Mouse (Mus musculus) small intestine, adult 2 months (tissue): Measurements from ENCODE around the gene Sobp. TPM values are rescaled to one million over a fixed set of nuclear protein-coding genes. Genes with fewer than 3 reads are reported as not detected.

Experiments used
- H3K27ac ChIP-seq: fragments of 200-500 bp; 2 replicates; pipeline ENCODE4 v1.5.1; 2012; ENCODE audit warnings: low read depth, low read length, control low read depth, inconsistent platforms; ENCODE audit not compliant: insufficient read depth
- H3K27me3 ChIP-seq: fragments of 200-500 bp; 2 replicates; pipeline ENCODE4 v1.6.1; 2012; ENCODE audit warnings: mild to moderate bottlenecking, moderate library complexity, low read length, inconsistent platforms; ENCODE audit not compliant: control insufficient read depth, insufficient read depth
- H3K36me3 ChIP-seq: fragments of 200-500 bp; 2 replicates; pipeline ENCODE4 v1.6.1; 2012; ENCODE audit warnings: mild to moderate bottlenecking, low read length, control low read depth, inconsistent platforms; ENCODE audit not compliant: control insufficient read depth, insufficient read depth
- H3K4me1 ChIP-seq: fragments of 200-500 bp; 2 replicates; pipeline ENCODE4 v1.6.1; 2012; ENCODE audit warnings: low read length, inconsistent platforms, mixed read lengths; ENCODE audit not compliant: control insufficient read depth, insufficient read depth, insufficient read length
- H3K4me3 ChIP-seq: fragments of 200-500 bp; 2 replicates; pipeline ENCODE4 v1.5.1; 2012; ENCODE audit warnings: low read depth, mild to moderate bottlenecking, control low read depth, inconsistent platforms, low read length, moderate library complexity
- CTCF ChIP-seq: fragments of 200-500 bp; IDR thresholded peaks from 2 replicates; pipeline ENCODE4 v1.5.1; 2012; ENCODE audit warnings: low read depth, mild to moderate bottlenecking, control low read depth, inconsistent platforms, low read length, moderate library complexity, mixed read lengths; ENCODE audit not compliant: insufficient replicate concordance, insufficient read length; ENCODE audit errors: extremely low read depth
- POLR2A ChIP-seq: fragments of 200-500 bp; IDR thresholded peaks from 2 replicates; pipeline ENCODE4 v1.6.1; 2012; ENCODE audit warnings: low read depth, mild to moderate bottlenecking, control low read depth, inconsistent platforms, low read length, moderate library complexity
- WGBS: fragments of 180-500 bp; shearing (Covaris S2); methylation state at CpG from one replicate; pipeline ENCODE4 v1.1.7; 2018; 5-methylcytosine and 5-hydroxymethylcytosine counted together
- polyA plus RNA-seq: library from polyadenylated mRNA; depleted of rRNA; stranded (reverse); fragments of >200 nt; gene quantifications from 2 replicates; pipeline ENCODE4 v1.2.3, GENCODE M21; 2012

Sobp gene
- polyA plus RNA-seq, 1 experiment = 0.79 TPM

GRCm38 (mm10) chr10:43043351-43044209 is 130.8 kb downstream of the Sobp start:
- Histone ChIP-seq H3K27me3 (no peaks in the 10 kb centered on the region), H3K4me3 (no peak overlapping the region), H3K36me3 (no peaks in the 10 kb centered on the region), H3K4me1 (no peaks in the 10 kb centered on the region), H3K27ac (no peak overlapping the region)
- WGBS = 51% methylated on average over 7 of the region's 7 CpGs
- TF ChIP-seq POLR2A (no peak), CTCF (no peak)

- no peak overlapping the region for H3K4me3 ChIP-seq
- H3K36me3 ChIP-seq = no peaks in the 10 kb centered on the region
- no peaks in the 10 kb centered on the region for H3K4me1 ChIP-seq
- H3K27ac ChIP-seq = no peak overlapping the region
- 64% methylated on average over 10 of the region's 10 CpGs for WGBS
- TF ChIP-seq CTCF (no peak), POLR2A (no peak)
- H3K27me3 ChIP-seq = no peaks in the 10 kb centered on the region
These were observed 131.6 kb downstream of the Sobp start for GRCm38 (mm10) chr10:43042591-43043327.

- Histone ChIP-seq H3K4me1 (no peaks in the 10 kb centered on the region), H3K27me3 (no peaks in the 10 kb centered on the region), H3K27ac (no peak overlapping the region), H3K36me3 (no peaks in the 10 kb centered on the region), H3K4me3 (no peak overlapping the region)
- TF ChIP-seq CTCF (no peak), POLR2A (no peak)
- WGBS = 78% methylated on average over 3 of the region's 3 CpGs
These were observed 132.5 kb downstream of the Sobp start for GRCm38 (mm10) chr10:43041794-43042193.

- H3K27me3 ChIP-seq = no peaks in the 10 kb centered on the region
- WGBS = 70% methylated on average over 7 of the region's 7 CpGs
- H3K4me3 ChIP-seq = no peak overlapping the region
- H3K36me3 ChIP-seq = no peaks in the 10 kb centered on the region
- peaks cover 2% of the 10 kb centered on the region; the same call in 1 of the 2 replicates for H3K4me1 ChIP-seq
- no peak overlapping the region for H3K27ac ChIP-seq
- TF ChIP-seq POLR2A (no peak), CTCF (no peak)
These were observed 136.9 kb downstream of the Sobp start for GRCm38 (mm10) chr10:43037455-43037793.

- peaks cover 2% of the 10 kb centered on the region; the same call in 1 of the 2 replicates for H3K4me1 ChIP-seq
- no peaks in the 10 kb centered on the region for H3K36me3 ChIP-seq
- 83% methylated on average over 21 of the region's 21 CpGs for WGBS
- H3K27ac ChIP-seq = no peak overlapping the region
- H3K27me3 ChIP-seq = no peaks in the 10 kb centered on the region
- no peak overlapping the region for H3K4me3 ChIP-seq
- TF ChIP-seq CTCF = no peak
- TF ChIP-seq POLR2A = no peak
These were observed 137.5 kb downstream of the Sobp start for GRCm38 (mm10) chr10:43036646-43037454.

- Histone ChIP-seq H3K27ac (no peak overlapping the region), H3K27me3 (no peaks in the 10 kb centered on the region), H3K4me3 (no peak overlapping the region), H3K4me1 (peaks cover 2% of the 10 kb centered on the region; the same call in 1 of the 2 replicates), H3K36me3 (no peaks in the 10 kb centered on the region)
- TF ChIP-seq POLR2A (no peak), CTCF (no peak)
- 63% methylated on average over 8 of the region's 8 CpGs for WGBS
These were observed 138.8 kb downstream of the Sobp start for GRCm38 (mm10) chr10:43035579-43035978.
